Mouse (Mus musculus) lung, embryonic 16.5 days (tissue): ENCODE data around the gene Phtf1. TPM values are rescaled to one million over a fixed set of nuclear protein-coding genes. Genes with fewer than 3 reads are reported as not detected.

Experiments used
- ATAC-seq: fragments of 200-750 bp; cut with Nextera tagmentation; 2 replicates; pipeline ENCODE4 v1.8.0; 2017; ENCODE audit warnings: low read depth, mild to moderate bottlenecking, moderate library complexity
- H3K27ac ChIP-seq: fragments of 300-500 bp; sonication (generic); 2 replicates; pipeline ENCODE4 v1.5.1; 2014; ENCODE audit warnings: mild to moderate bottlenecking, control low read depth, low read length
- H3K27me3 ChIP-seq: fragments of 300-500 bp; sonication (generic); 2 replicates; pipeline ENCODE4 v1.6.1; 2014; ENCODE audit warnings: low read depth, low read length, mixed read lengths; ENCODE audit not compliant: control insufficient read depth, insufficient read depth
- H3K36me3 ChIP-seq: fragments of 300-500 bp; sonication (generic); 2 replicates; pipeline ENCODE4 v1.6.1; 2014; ENCODE audit warnings: low read length; ENCODE audit not compliant: control insufficient read depth, insufficient read depth
- H3K4me1 ChIP-seq: fragments of 300-500 bp; sonication (generic); replicated peaks from 2 replicates; pipeline ENCODE4 v1.6.1; 2014; ENCODE audit warnings: low read length, mixed read lengths; ENCODE audit not compliant: control insufficient read depth, insufficient read depth
- H3K4me2 ChIP-seq: fragments of 300-500 bp; sonication (generic); 2 replicates; pipeline ENCODE4 v1.6.1; 2014; ENCODE audit warnings: low read depth, low read length, control low read depth
- H3K4me3 ChIP-seq: fragments of 300-500 bp; sonication (generic); 2 replicates; pipeline ENCODE4 v1.5.1; 2014; ENCODE audit warnings: mild to moderate bottlenecking, low read length, control low read depth
- H3K9ac ChIP-seq: fragments of 300-500 bp; sonication (generic); 2 replicates; pipeline ENCODE4 v1.6.1; 2014; ENCODE audit warnings: low read length, control low read depth
- H3K9me3 ChIP-seq: fragments of 300-500 bp; sonication (generic); 2 replicates; pipeline ENCODE4 v1.6.1; 2016; ENCODE audit warnings: low read length; ENCODE audit not compliant: control insufficient read depth
- polyA plus RNA-seq: library from polyadenylated mRNA; unstranded; fragments of >200 nt; fragmentation: Nextera tagmentation; extraction: Ambion mirVana; gene quantifications from 2 replicates; pipeline ENCODE4 v1.2.1, GENCODE M21; 2015

Phtf1 gene
- polyA plus RNA-seq, 1 experiment from 2014 or later = 24.3 TPM

DNA sequence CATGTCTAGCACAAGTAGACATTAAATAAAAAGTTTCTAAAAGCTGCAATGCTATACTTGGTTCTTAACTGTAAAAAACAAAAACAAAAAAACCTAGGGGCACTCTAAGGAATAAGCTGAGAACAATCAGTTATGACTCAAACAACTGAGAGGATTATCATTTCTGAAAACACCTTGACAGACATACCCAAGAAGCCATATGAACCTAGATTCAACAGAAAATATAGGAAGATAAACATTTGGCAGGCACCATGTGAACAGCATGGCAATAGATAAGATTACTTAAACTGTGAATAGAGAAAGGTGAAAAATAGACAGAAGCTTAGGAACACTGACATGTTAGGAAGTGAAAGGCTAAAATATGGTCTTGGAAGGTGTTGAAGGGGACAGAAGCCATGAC is 101.5 kb downstream of the Phtf1 start:
- no peaks in the 10 kb centered on the region for H3K9me3 ChIP-seq
- no peak overlapping the region for H3K4me2 ChIP-seq
- H3K9ac ChIP-seq = no peak overlapping the region
- no peaks in the 10 kb centered on the region for H3K27me3 ChIP-seq
- H3K4me3 ChIP-seq = no peak overlapping the region
- no peak overlapping the region for H3K27ac ChIP-seq
- H3K4me1 ChIP-seq = no peaks in the 10 kb centered on the region
- H3K36me3 ChIP-seq = no peaks in the 10 kb centered on the region
- no peak for ATAC-seq

Other genes starting within 250 kb of the Phtf1 start
- 83.8 and 84.9 TPM in 2 replicates for gene Olfml3, start 230.1 kb upstream of the Phtf1 start, polyA plus RNA-seq
- gene Gm10964, start 228.7 kb upstream of the Phtf1 start, polyA plus RNA-seq = not detected in 2 replicates
- gene Hipk1, start 176.5 kb upstream of the Phtf1 start, polyA plus RNA-seq = 12.2 and 12.3 TPM in 2 replicates
- 23.4 and 26.3 TPM in 2 replicates for gene Dclre1b, start 158.7 kb upstream of the Phtf1 start, polyA plus RNA-seq
- 21.0 and 21.8 TPM in 2 replicates for gene Ap4b1, start 158.6 kb upstream of the Phtf1 start, polyA plus RNA-seq
- 0.15 and 0.52 TPM in 2 replicates for gene Gm43064, start 158.5 kb upstream of the Phtf1 start, polyA plus RNA-seq
- 0.45 TPM in 1 of 2 replicates, not detected in the other for gene Bcl2l15, start 135.5 kb upstream of the Phtf1 start, polyA plus RNA-seq
- 1.4 and 3.1 TPM in 2 replicates for gene Ptpn22, start 108.3 kb upstream of the Phtf1 start, polyA plus RNA-seq
- gene Rsbn1, start 54.0 kb upstream of the Phtf1 start, polyA plus RNA-seq = 7.7 and 8.9 TPM in 2 replicates